Mouse (Mus musculus): Measurements from ENCODE around the gene Fbxo27. TPM values are rescaled to one million over a fixed set of nuclear protein-coding genes. Genes with fewer than 3 reads are reported as not detected.
"Not testable (repeated sequence)": the region's sequence is repeated elsewhere in the genome, so short reads cannot be mapped to it uniquely, and the experiment has no call there.

The Fbxo27 gene
- total RNA-seq (2021): 10 to 100 TPM; 16.8 to 20.1 TPM

DNA sequence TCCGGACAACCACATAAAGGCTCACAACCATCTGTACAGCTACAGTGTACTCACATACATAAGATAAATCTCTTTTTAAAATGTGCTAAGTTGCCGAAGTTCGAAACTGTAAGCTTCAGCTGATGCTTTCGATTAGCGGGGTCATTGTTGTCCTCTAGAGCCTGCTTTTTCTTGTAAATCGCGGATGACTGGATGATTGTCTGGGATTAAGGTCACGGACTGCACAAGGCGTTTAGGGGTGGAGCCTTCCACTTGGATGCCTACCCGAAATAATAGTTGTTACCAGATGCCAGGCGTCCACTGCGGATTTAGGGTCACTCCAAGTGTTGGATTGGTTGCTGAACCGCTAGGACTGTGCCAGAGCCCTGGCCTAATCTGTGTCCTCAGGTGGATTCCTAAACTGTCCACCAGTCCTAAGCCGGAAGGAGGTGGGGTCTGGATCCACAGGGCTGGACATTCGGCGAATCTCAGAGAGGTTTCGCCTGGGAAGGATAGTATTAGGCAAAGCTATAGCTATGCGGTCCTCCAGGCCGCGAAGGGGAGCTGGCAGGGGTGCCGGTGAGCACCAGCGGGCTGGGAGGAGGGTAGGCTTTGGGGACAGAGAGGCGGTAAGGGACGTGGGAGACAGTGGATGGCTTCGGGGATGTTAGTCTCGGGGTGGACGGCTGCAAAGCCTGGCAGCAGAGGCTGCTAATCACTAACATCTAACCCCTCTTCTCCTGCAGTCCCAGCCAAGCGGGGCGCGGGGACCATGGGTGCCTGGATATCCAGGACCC lies at the start of gene Fbxo27:
Gene Fbxo27 (plus strand): TSS at position 305 of the 776 bp plus-strand sequence.
- peak; percentile 37 to 41 for DNase-seq

DNA sequence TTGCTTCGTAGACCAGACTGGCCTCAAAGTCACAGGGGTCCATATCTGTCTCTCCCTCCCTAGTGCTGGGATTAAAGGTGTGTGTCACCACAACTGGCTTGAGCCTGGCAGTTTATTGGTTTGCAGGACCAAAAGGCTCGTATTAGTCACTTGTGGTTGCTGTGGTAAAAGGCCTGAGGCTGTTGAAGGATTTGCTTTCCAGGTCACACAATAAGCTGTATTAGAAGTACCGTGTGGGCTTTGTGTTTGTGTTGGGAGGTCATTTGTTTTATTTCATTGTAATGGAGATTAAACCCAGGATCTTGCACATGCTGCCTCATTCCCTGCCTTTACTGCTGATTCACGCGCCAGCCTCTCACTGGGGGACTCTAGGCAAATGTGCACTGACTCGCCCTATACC lies 47.3 kb upstream of the Fbxo27 start:
- no peak for DNase-seq

DNA sequence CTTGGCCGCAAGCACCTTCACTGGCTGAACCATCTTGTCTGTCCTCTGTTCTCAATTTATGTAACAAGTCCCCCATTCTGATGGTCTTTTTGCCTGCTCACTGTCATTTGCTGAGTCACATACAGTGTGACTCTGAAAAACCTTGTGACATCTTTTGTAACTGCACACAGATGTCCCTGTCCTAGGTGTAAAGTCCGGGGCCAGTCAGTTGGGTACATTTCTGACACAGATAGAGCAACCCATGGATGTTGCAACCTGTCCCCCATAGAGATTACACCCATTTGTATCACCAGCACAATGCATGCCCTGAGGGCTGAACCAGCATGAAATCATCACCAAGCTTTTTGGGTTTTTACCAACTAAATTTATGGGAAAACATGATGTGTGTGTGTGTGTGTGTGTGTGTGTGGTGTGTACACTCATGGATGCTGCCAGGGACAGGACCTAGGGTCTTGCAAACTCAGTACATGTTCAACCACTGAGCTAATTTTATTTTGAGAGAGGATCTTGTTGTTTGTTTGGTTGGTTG lies 46.6 kb upstream of the Fbxo27 start:
- DNase-seq: no peak

DNA sequence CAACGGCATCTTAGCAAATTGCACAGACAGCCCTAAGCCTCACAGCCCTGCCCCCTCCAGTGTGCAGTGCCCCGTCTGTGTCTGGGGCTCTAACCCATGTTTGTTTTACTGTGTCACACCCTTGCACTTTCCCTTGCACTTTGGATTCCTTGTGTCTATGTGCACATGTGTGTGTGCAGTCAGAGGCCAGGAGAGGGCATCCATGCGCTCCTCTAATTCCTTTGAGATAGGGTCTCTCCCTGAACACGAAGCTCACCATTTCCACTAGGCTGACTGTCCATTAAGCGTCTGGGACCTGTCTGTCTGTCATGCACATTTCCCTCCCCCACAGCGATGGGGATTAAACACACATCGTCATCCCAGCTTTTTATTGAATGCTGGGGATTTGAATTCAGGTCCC lies 45.6 kb upstream of the Fbxo27 start:
- no peak for DNase-seq

DNA sequence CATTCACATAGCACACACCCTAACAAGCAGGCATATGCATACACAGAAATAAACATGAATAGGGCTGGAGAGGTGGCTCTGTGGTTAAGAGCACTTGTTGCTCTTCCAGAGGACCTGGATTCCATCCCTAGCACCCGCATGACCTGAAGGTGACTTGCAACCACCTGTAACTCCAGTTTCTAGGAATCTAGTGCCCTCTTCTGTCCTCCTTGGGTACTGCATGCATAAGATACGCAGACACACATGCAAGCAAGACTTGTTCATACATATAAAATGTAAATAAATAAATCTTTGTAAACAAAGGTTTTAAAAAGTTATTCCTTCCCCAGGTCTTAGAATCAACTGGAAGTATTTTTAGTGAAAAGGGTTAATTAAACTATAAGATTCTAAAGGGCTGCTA lies 41.5 kb upstream of the Fbxo27 start:
- DNase-seq: no peak

DNA sequence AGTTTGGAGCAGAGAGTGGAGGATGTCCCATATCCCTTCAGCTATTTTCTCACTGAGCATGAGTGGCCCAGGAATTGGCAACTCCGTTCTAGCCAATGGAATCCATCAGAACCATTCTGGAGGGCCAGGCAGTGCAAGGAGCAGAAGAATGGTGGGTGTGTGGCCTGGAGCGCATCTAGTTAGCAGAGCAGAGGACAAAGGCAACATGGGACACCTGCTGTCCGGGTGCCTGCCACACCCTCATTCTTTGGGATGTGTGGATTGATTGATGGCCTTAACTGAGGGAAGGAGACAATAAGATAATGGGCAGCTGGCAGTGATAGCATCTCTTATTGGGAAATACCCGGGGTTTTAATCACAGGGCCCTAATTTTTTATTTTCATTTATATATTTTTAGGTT lies 36.2 kb upstream of the Fbxo27 start:
- no peak for DNase-seq

DNA sequence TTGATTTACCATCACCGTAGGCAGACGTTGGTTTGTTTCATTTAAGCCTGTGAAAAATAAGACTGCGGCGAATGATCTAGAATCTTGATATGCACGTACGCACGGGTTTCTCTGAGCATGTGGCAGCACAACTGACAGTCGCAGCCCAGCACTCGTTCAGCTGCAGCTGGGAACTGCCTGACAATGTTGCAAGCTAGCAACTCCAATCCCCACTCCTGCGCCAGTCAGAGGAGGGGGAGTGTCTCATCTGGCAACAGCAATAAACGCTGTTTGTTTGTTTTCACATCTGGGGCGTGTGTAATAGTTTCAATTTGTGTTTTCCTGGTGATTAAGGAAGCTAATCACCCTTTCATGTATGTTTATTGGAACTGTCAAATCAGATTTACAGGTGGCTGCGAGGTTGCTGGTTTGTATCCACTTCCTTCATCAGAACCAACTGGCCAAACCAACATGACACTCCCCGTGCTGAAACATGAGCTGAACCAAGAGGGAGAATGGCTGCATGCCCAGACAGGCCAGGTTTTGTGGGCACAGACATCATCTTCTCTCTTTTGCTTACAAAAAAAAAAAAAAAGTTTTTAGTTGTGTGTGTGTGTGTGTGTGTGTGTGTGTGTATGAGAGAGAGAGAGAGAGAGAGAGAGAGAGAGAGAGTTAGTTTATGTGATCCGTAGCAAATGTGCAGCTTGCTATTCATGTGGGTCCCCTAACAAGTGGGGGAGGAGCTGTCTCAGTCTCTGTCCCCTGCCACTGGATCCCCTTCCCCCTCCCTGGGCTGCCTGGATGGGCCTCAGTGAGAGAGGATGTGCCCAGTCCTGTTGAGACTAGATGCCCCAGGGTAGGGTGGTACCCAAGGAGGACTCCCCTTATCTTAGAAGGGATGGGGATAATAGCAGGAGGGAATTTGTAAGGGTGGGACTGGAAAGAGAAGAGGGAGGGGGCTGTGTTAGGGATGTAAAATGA lies 26.7 kb upstream of the Fbxo27 start:
- DNase-seq: peak in 1 of 2 experiments; percentile 7

DNA sequence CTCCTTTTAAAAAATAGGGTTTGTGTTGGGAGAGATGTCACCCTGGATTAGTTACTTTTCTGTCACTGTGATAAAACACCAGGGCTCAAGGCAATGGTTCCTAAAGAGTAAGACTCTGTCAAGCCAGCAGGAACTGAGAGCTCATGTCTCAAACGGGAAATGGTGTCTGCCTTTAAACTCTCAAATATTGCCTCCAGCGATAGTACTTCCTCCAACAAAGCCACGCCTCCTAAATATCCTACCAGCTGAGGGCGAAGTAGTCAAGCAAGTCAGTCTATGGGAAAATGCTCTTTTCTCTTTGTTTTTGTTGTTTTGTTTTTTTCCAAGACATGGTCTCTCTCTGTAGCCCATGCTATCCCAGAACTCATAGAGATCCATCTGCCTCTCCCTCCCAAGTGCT lies 21.5 kb upstream of the Fbxo27 start:
- DNase-seq: no peak

DNA sequence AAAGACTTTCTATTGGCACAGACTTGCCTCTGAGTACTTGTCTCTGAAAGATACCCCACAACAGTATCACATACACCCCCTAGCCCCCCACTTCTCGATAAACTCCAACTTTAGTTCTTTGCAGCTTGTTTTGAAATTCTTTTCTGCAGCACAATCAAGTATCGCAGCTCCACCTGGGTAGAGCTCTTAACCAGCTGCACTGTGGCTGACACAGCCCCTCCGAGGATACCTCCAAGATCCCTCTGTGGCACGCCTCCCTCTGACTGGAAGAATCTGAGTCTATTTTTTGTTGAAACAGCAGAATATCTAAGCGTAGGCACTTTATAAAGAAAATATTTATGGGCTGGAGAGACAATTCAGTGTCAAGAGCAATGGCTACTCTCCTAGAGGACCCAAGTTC lies 20.4 kb upstream of the Fbxo27 start:
- DNase-seq: no peak

DNA sequence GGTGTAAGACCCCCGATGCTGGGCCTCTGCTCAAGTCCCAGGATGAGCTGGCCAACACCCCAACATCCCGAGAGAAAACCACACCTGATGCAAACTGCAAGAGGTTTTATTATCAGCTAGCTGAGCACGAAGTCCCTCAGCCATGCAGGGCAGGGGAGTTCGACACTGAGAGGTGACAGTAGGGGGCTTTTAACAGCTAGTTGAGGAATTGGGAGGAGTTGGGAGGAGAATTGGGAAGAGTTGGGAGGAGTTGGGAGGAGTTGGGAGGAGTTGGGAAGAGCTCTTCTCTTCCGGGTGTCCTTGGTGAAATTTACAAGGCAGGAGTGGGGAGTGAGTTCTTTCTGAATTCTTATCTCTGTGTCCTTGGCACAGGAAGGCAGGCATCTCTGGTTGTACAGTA lies 19.9 kb upstream of the Fbxo27 start:
- DNase-seq: not testable (repeated sequence)

DNA sequence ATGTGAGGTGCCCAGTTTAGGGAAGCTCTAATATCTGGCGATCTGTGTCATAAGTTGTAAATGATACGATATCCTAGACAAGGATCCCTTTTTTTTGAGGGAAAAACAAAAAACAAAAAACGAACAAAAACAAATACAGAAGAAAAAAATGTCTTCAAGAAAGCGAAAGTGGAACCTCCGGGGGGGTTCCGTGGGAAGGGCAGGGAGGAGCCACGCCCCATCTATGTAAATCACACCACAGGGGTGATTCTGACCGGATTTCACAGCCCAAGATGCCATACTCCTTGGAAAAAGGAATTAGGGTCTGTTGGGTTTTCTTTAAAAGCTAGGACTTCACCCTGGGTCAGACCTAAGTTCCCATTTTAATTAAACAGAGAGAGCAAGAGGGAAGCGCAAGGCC lies 17.7 kb upstream of the Fbxo27 start:
- DNase-seq: no peak

DNA sequence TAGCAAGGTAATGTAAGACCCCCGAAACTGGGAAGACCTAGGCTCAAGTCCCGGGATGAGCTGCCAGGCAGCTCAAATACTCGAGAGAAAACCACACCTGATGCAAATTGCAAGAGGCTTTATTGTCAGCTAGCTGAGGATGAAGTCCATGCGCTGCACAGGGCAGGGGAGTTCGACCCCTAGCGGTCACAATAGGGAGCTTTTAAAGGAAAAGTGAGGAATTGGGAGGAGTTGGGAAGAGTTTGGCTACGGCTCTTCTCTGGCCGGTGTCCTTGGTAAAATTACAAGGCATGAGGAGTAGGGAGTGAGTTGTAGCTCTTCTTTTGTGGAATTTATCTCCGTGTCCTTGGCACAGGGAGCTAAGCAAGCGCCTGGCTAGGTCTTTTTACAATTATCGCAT lies 16.9 kb upstream of the Fbxo27 start:
- no peak for DNase-seq

DNA sequence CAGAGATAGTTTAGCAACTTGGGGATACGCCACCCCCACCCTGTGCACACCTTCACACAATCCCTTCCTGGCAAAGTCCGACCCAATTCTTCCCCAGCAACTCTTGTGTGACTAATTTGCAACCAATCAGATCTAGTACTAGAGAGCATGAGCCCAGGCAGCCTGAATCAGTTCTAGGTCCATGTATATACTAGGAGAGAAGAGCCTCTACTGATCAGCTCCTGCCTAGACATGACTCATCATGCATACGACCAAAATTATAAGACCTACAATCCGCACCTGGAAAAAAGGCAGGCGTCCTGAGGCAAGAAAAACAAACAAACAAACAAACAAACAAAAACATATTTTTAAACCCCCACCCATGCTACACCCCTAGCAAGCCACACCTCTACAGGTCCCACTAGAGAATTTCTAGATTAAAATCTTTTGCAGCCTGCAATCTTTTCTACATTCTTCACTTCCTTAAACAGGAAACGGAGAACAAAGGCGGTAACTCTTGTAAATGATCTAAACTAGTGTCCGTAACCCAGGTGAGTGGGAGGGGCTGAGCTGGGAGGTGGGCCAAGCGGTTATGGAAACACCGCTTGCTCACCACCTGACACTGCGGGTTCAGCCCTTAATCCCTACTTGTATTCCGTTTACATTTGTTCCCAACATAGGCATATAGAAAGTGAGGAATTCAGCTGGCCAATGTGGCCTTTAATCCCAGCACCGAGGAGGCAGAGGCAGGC lies 15.7 kb upstream of the Fbxo27 start:
- DNase-seq: no peak

DNA sequence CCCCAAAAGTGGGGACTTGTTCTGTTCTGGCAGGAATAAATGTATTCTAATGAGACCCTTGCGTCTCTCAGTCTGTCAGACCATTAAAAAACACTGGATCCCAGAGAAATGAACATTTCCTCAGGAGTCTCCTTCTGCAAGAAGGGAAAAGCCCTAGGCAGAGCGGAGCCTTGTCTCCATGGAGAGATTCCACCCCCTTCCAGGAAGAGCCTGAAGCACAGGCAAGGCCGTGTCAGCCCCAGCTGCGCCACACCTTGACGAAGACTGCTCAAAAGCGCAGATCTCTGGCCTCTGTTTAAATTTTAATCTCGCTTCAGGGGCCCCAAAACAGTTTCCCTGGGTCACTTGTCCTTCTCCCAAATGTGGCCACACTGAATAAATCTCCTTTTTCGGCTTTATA lies 15.0 kb upstream of the Fbxo27 start:
- DNase-seq: no peak

DNA sequence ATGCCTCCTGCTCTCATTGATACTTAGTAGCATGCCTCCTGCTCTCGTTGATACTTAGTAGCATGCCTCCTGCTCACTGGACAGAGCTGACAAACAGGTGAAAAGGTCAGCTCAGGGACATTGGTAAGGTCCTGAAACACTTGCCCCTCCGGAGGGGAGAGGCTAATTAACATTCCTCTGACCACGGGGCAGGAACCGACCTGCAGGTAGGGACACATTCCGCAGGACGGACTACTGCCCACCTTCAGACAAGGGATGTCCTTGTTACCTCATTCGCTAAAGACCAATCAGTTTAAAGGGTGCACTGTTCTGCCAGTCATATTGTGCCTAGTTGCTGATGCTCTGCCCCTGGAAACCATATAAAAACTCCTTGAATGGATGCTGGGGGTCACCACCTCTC lies 1.6 kb upstream of the Fbxo27 start:
- no peak for DNase-seq

DNA sequence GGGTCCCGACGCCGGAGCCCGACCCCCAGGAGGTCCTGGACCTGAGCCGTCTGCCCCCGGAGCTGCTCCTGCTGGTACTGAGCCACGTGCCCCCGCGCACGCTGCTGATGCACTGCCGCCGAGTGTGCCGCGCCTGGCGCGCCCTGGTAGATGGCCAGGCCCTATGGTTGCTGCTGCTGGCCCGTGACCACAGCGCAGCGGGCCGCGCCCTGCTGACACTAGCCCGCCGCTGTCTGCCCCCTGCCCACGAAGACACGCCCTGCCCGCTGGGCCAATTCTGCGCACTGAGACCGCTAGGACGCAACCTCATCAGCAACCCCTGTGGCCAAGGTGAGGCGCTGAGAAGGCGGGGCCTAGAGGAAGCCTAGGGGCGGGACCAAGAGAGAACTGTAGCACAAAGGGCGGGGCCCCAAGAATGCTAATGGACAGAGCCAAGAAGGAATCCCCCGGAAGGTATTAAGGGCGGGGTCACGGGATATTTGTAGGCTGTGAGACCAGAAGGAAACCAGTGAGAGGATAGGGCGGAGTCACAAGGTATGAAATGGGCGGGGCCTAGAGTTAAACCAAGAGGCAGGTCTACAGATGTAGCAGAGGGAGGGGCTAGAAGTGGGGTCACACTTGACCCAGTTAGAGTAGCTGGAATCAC lies 795 bp downstream of the Fbxo27 start:
- peak; percentile 64 for DNase-seq

DNA sequence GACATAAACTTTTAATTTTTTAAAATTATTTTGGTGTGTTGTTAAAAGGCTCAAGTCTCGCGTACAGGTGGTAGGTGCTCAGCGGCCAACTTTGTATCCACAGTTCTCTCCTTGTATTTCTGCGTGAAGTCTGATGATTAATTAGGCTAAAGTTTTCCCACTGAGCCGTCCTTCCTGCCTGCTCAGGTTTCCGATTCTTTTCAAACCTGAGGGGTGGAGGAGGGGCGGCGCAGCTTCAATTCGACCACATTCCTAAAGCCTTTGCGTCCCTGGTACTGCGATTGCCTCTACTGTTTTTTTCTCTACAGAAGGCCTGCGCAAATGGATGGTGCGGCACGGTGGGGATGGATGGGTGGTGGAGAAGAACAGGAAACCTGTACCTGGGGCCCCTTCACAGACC lies 1.8 kb downstream of the Fbxo27 start:
- DNase-seq: no peak

DNA sequence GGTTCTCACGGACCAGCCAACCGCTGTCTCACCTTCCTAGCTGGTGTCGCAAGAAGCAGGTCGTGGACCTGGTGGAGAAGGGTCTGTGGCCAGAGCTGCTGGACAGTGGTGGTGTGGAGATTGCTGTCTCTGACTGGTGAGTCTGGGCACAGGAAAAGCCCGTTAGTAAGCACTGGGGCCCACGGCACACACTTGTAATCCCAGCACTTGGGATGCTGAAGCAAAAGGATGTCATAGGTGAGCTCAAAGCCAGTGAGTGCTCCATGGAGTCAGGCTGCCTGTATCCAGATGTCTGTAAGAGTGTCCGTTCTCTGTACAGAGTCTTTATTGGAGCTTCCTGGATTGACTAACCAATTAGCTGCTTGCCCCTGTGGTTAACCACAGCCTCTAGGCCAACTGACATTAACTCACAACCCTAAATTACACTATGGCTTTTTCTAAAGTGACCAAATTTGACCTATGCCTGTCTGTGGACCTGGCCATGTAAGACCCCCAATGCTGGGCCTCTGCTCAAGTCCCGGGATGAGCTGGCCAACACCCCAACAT lies 2.4 kb downstream of the Fbxo27 start:
- DNase-seq: no peak

DNA sequence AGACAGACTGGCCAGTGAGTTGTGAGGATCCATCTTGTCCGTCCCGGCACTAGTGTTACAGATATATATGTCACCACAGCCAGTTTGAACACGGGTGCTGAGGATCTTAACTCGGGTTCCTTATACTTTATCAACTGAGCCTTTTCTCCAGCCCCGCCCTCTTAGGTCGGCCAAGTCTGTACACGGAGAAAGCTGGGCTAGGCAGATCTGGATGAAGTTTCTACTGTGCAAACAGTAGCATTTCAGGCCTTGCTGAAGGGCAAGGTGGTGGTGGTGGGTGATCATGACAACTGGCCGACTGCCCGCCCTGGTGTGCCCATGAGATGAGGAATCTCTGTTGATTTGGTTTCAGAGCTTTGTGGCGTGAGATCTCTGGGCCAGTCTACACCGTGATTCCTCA lies 4.6 kb downstream of the Fbxo27 start:
- no peak for DNase-seq

DNA sequence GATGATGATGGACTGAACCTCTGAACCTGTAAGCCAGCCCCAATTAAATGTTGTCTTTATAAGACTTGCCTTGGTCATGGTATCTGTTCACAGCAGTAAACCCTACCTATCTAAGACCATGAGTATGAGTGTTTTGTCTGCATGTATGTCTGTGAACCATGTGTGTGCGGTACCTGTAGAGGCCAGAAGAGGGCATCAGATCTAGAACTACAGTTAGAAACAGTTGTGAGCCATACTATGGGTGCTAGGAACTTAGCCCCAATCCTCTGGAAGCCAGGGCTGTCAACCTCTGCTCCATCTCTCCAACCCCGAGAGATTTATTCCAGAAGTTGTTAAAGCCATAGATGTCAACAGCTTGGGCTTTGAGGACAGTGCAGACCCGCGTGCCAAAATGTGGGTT lies 7.6 kb downstream of the Fbxo27 start:
- no peak for DNase-seq

DNA sequence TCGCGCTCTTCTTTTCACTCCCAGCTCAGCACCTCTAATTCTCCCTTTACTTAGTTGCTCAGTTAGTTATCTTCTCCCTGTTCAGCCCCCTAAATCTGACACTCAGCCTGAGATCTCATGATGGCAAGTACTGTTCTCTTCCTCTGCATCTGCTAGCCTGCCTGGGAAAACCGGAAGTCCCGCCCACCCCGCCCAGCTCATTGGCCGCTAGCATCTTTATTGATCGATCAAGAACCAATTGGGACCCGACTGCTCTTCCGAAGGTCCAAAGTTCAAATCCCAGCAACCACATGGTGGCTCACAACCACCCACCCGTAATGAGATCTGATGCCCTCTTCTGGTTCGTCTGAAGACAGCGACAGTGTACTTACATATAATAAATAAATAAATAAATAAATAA lies 8.7 kb downstream of the Fbxo27 start:
- not testable (repeated sequence) for DNase-seq

DNA sequence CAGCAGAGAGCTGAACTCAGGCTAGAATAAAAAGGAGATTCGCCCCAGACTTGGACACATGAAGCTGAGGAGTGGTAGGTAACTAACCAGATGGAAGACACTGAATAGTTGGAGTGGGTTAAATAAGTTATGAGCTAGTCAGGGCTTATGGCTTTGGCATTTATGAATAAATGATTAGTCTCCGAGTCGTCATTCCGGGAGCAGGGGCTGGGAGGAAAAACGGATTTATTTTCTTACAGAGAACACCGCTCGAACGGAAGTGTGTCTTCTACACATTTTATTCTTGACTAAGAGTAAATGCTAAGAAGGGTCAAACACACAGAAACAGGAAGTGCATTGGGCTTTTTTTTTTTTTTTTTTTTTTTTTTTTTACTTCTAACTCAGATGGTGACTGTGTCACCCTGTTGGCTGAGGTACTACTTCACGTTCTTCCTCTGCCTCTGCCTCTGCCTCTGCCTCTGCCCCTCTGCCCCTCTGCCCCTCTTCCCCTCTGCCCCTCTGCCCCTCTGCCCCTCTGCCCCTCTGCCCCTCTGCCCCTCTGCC lies 10.0 kb downstream of the Fbxo27 start:
- no peak for DNase-seq
